Mouse (Mus musculus): Measurements from ENCODE around the gene Gm4763.
"Not testable (repeated sequence)": the region's sequence is repeated elsewhere in the genome, so short reads cannot be mapped to it uniquely, and the experiment has no call there.

The Gm4763 gene

GRCm38 (mm10) chr7:24726808-24727207 is at the start of gene Gm4763:
Gene Gm4763, minus strand, starts transcription at chr7:24726908.
- DNase-seq, result not testable (repeated sequence)

- no peak for DNase-seq
Measured at GRCm38 (mm10) chr7:24776145-24776544, 49.4 kb upstream of the Gm4763 start.

- DNase-seq, result no peak
Measured at GRCm38 (mm10) chr7:24773942-24774535, 47.3 kb upstream of the Gm4763 start.

DNA sequence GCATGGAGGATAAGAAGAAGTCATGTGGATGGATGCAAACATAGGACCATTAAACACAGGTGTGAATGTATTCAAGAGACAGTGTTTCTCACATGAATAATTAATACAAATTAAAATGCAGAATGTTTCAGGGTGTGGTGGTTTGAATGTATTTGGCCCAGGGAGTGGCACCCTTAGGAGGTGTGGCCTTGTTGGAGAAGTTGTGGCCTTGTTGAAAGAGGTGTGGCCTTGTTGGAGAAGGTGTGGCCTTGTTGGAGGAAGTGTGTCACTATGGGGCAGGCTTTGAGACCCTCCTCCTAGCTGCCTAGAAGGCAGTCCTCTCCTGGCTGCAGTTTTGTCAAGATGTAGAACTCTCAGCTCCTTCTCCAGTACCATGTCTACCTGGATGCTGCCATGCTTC is 44.7 kb upstream of the Gm4763 start:
- no peak for DNase-seq

- no peak for DNase-seq
Measured at GRCm38 (mm10) chr7:24762574-24762973, 35.9 kb upstream of the Gm4763 start.

DNA sequence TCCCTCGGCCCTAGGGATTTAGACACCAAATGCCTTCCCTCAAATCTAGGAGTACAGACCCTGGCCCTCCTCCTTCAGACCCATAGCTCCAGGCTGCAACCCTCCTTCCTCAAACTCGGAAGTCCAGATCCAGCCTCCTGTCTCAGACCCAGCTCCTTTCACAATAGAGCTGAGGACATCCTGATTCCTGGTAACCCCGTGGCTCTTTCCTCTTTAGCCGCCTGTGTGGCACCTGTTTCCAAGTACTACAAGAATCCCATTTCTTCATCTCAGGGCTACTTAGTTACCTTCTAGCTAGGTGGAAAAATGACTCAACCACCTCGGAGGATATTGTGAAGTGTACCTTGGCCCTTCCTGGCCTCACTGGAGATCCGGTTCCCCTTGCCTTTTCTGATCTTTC is 34.5 kb upstream of the Gm4763 start:
- DNase-seq, result no peak

DNA sequence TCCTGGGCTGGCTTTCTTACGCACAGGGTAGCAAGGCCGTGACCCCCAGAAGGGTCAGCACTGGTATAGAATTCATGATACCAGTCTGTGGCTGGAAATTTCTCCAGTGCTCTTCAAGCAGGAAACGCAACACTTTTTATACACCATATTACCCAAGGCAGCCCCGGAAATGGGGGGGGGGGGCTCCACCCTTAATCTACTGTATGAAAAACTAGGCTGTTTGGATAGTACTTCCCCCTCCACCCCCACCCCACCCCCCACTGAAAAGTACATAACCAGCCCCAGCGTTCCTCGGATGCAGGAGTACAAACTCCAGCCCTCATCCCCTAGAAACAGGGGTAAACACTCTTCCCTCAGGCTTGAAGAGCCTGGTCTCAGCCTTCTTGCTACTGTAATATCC is 33.5 kb upstream of the Gm4763 start, which contains the start of gene Cd177:
Gene Cd177 (minus strand): TSS at position 101 of the 400 bp plus-strand sequence.
- DNase-seq, result no peak

- no peak for DNase-seq
Measured at GRCm38 (mm10) chr7:24758520-24758919, 31.8 kb upstream of the Gm4763 start.

DNA sequence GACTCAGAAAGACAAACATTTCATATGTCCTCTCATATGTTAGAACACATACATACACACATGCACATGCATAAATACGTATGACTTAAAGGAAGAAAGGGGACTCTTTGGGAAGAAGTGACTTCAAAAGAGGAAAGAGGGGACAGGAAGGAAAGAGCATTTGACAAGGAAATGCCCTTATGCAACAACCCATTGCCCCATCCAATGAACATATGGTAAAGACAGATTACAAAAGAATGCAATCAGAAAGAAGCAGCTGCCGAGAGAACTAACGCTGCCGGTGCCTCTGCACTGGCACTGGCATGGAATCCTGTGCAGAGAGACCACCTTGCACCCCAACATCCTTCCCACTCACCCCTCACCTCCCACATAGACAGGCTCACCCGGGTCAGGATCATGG is 26.8 kb upstream of the Gm4763 start:
- DNase-seq, result no peak

DNA sequence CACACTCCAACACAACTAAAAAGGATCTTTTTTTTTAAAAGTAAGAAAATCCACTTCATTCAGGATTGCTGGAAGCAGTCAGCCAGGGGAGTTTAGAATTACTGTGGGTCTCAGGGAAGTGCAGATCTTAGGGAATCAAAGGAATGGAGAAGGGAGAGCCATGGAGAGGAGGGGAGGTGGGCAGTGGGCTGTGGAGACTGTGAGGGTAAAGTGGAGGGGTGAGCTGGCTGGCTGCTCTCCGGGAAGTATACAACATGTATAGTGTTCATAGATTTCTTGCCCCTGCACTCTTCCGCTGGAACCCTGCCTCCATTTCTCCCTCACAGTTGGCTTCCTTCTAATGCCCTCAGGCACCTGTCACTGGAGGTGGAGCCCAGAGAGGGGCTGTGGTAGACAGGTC is 24.9 kb upstream of the Gm4763 start:
- DNase-seq, result no peak

DNA sequence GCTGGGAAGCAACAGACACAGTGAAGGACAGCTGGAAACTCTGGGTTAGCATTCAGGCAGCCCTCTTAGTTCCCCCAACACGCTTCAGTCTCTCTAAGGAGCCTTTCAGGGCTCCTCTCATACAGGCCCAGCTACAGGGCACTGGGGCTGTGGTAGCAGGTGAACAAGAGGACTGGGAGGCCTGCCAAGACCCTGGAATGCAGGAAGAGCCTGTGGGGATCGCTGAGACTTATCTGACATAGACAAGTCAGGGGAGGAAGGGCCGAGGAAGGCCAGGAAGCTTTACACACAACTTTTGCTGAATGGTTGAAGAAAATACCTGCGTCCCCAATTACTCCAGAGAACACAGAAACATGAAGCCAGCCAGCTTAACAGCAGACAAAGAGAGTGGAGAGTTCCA is 24.0 kb upstream of the Gm4763 start:
- peak; percentile 10 for DNase-seq

DNA sequence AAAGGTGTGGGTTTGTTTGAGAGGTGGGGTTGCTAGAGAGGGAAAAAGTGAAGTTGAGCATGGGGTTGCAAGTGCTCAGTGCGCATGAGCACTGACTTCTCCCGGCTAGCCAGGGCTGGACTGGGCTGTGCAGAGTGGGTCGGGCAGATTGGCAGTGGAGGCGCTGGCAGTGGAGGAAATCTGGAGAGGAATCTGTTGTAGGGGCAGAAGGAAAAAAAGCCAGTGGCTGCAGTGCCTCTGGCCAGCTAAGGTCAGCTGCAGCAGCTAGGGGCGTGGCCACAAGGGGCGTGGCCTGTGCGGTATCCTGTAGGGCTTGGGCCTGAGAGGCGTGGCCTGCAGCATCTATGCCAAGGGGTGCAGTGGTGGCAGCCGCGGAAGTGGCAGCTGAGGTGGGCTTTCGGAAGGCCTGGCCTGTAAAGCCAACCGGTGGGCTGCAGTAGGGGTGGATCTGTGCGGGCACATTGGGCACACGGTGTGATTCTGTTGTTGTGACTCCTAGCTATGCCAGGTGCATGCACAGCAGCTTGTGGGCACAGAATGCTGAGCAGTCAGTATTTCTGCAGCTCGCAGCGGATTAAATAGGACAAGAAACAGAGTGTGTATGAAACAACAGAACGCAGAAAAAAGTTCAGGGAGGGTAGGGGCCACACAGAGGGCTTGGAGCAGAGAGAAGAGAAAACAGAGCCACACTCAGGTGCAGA is 9.4 kb upstream of the Gm4763 start:
- DNase-seq, result peak; percentile 62

DNA sequence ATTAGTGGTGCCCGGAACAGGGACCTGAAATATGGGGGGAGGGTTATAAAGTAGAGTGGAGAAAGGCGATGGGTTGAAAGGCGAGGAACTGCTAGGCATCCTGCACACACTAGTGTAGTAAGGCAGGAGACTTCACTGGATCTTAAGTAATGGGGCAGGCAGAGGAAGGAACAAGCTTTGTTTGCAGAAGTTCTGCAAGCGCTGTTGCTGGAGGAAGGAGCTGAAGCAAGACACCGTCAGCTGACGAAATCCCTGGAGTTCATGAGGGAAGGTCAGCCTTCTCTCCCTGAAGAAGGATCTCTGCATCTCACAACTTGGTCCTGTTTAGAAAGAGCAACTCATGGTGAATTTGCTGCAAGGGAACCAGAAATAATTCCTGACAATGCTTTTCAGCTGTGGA is 11.7 kb downstream of the Gm4763 start:
- no peak for DNase-seq

- no peak for DNase-seq
Measured at GRCm38 (mm10) chr7:24708832-24709292, 17.8 kb downstream of the Gm4763 start, which contains the start of gene BC049730. Gene BC049730, plus strand, starts transcription at chr7:24709242.

DNA sequence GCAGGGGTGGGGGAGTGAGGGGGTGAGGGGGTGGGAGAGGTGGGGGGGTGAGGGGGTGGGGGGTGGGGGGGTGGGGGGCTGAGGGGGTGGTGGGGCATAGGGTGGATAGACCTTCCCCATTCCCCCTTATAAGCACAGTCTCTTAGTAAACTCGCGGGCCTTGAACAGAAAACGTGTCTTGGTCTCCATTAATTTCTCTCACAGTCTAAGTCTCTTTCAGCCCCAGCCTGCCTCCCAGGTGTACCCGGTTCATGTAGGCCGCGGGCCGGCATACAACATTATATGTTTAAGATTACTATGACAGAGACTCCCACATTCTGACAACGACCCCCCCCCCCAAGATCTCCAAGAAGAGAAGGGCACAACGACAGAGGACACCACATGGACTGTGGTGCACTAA is 23.9 kb downstream of the Gm4763 start:
- DNase-seq, result not testable (repeated sequence)

- DNase-seq, result not testable (repeated sequence)
Measured at GRCm38 (mm10) chr7:24697891-24698290, 28.8 kb downstream of the Gm4763 start.

DNA sequence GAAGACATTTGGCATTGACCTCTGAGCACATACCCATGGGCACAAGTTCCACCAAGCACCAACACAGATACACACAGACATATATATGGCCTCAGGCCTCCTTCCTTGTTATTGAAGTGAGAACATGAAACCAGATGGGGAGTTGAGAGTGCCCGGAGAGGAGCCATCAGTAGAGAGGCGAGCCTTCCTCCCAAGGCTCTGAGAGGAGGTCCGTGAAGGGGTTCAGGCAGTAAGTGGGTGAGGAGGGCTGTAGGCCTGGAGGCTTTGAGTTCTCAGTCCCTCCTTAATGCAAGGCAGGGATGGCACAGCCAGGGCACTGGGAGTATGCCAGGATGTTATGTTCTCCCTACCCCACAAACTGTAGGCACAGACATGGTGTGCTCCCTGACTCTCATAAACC is 34.0 kb downstream of the Gm4763 start:
- not testable (repeated sequence) for DNase-seq

DNA sequence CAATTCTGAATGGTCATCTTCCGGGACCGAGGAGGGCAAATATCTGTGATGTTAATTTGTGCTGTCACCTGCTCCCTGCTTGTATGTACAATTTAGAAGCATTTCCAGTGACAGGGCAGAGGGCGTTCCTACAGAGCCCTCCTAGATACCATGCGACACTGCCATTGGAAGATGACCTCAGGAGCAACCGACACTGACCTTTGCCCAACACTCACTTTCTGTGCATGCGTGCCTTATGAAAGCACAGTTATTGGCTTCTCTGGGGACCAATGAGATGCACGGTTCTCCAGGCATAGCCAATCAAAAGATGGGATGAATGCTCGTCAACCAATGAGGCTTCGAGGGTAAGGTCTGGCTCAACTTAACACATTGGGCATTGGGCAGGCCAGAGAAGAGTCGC is 39.2 kb downstream of the Gm4763 start:
- not testable (repeated sequence) for DNase-seq

DNA sequence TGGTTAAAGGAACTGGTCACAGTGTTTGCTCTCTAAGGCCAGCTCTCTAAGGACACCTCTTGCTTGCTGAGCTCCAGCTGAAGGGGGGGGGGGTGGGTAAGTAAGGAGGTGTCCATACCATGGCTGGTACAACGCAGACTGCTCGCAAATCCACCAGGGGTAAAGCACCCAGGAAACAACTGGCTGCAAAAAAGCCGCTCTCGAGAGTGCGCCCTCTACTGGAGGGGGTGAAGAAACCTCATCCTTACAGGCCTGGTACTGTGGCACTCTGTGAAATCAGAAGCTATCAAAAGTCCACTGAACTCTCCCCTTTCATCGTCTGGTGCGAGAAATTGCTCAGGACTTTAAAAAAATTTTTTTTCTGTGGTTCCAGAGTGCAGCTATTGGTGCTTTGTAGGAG is 42.6 kb downstream of the Gm4763 start:
- not testable (repeated sequence) for DNase-seq

- no peak for DNase-seq
Measured at GRCm38 (mm10) chr7:24676575-24676974, 50.1 kb downstream of the Gm4763 start, which contains the start of gene Tex101. Gene Tex101, minus strand, starts transcription at chr7:24676675.

DNA sequence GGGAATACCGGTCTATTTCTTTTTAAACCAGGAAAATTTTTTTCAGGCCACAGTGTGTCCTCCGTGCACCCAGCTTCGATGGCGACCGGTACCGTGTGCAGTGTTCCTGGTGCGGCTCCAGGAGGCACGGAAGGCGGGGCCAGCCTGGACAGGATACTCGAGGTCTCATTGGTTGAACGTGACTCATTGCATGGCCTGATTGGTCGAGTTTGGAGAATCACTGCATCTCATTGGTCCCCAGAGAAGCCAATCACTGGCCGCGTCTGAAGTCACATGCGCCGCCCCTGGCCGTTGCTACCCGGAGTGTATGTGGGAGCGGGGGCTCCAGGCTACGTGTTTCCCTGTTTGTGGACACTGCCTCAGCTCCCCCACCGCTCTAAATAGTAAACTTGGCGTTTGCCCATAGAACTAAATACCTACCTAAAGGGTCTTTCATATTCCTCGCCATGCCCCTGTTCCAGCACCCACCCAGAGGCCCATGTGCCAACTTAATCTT is 54.7 kb downstream of the Gm4763 start:
- no peak for DNase-seq

Data from kidney, postnatal 10 days (tissue).